Mouse (Mus musculus) olfactory bulb, adult 2 months (tissue): ENCODE measurements around the gene Pjvk.

Experiments used
- CTCF ChIP-seq: fragments of 200-500 bp; IDR thresholded peaks from 2 replicates; pipeline ENCODE4 v1.5.1; 2012; ENCODE audit warnings: low read depth, mild to moderate bottlenecking, low read length, moderate library complexity; ENCODE audit not compliant: insufficient read depth
- POLR2A ChIP-seq: fragments of 200-500 bp; IDR thresholded peaks from 2 replicates; pipeline ENCODE4 v1.6.1; 2012; ENCODE audit warnings: mild to moderate bottlenecking, low read depth, low read length, moderate library complexity; ENCODE audit not compliant: insufficient read depth

GRCm38 (mm10) chr2:76647883-76648570, at the start of gene Pjvk, which contains the start of gene Prkra:
- TF ChIP-seq CTCF: no peak
- TF ChIP-seq POLR2A: no peak; the same call in none of the 2 replicates
